Comparison of ENCODE assay signal across 8 mouse cellular contexts in genomic region chr6:142545132-142545531, GRCm38 (mm10). TPM values are rescaled to one million over a fixed set of nuclear protein-coding genes. Genes with fewer than 3 reads are reported as not detected.
DNase-seq lines count a peak whose midpoint lies in the region; ATAC-seq lines count a peak whose summit lies in the region.

No protein-coding gene starts in this region.

- H3K9me3 ChIP-seq in heart, embryonic 14.5 days (ENCODE audit: control insufficient read depth, low read length), result 0 out of 2 replicates have a peak, but pooled peaks cover 4% of the 10 kb centered on the region
- H3K9me3 ChIP-seq in limb, embryonic 12.5 days, result no peaks in the 10 kb centered on the region

- peak overlapping the region; percentile 29 for H3K4me2 ChIP-seq in heart, embryonic 14.5 days (ENCODE audit: low read length)
- peak overlapping the region; percentile 26 for H3K4me2 ChIP-seq in limb, embryonic 12.5 days

- peak overlapping the region; percentile 9 to 49; a peak in 2 of 4 replicates for H3K27ac ChIP-seq in heart, embryonic 14.5 days (replicated peaks in 1 of 2; ENCODE audit: control insufficient read depth in 1 of 2, insufficient read depth in 1 of 2, low read depth in 2 of 2, low read length in 2 of 2)
- no peak overlapping the region for H3K27ac ChIP-seq in limb, embryonic 12.5 days

- 44% methylated on average over 14 of the region's 14 CpGs for WGBS in heart, embryonic 14.5 days
- 52% methylated on average over 14 of the region's 14 CpGs for WGBS in limb, embryonic 12.5 days

- H3K4me1 ChIP-seq in heart, embryonic 14.5 days (ENCODE audit: control insufficient read depth in 2 of 2, insufficient read depth in 2 of 2, low read length in 2 of 2), result peaks cover 7 to 8% of the 10 kb centered on the region in 2 experiments
- no peaks in the 10 kb centered on the region for H3K4me1 ChIP-seq in limb, embryonic 12.5 days (replicated peaks)

- no peak overlapping the region for H3K4me3 ChIP-seq in heart, embryonic 14.5 days (ENCODE audit: control insufficient read depth in 1 of 2, insufficient read depth in 1 of 2, low read depth in 1 of 2, low read length in 2 of 2)
- H3K4me3 ChIP-seq in limb, embryonic 12.5 days (replicated peaks), result no peak overlapping the region

- peak; percentile 83; the same call in 1 of the 2 replicates for ATAC-seq in heart, embryonic 14.5 days (ENCODE audit: insufficient number of reproducible peaks, insufficient read depth, low FRiP score, low read depth)
- ATAC-seq in limb, embryonic 12.5 days (ENCODE audit: insufficient number of reproducible peaks, insufficient read depth, low FRiP score, low TSS enrichment, low read depth), result no peak

- H3K36me3 ChIP-seq in heart, embryonic 14.5 days (ENCODE audit: control insufficient read depth, insufficient read depth, low read length), result no peaks in the 10 kb centered on the region
- no peaks in the 10 kb centered on the region for H3K36me3 ChIP-seq in limb, embryonic 12.5 days

- no peaks in the 10 kb centered on the region for H3K27me3 ChIP-seq in heart, embryonic 14.5 days (ENCODE audit: control insufficient read depth, insufficient read depth, low read length)
- H3K27me3 ChIP-seq in limb, embryonic 12.5 days, result no peaks in the 10 kb centered on the region

- peak; percentile 17 for DNase-seq in adrenal gland, postnatal 14 days
- no peak for DNase-seq in adrenal gland, postnatal 36 days
- DNase-seq in ES-CJ7 (ENCODE audit: low read depth, low spot score), result peak; percentile 13
- no peak for DNase-seq in layer of hippocampus, adult 9-11 months
- no peak for DNase-seq in cerebellum, adult 9-11 months
- DNase-seq in thymus, postnatal 10 days (ENCODE audit: low spot score in 2 of 2), result no peak

- no peak overlapping the region for H3K9ac ChIP-seq in heart, embryonic 14.5 days (ENCODE audit: low read length)
- H3K9ac ChIP-seq in limb, embryonic 12.5 days (replicated peaks), result no peak overlapping the region

RNA-seq across cellular contexts. Expression of gene Kcnj8, which starts 26.3 kb away (rescaled TPM):
- total RNA-seq in adrenal gland, postnatal 14 days (2021), result 20.5 and 24.1 TPM in 2 replicates
- 10 to 100 TPM; 10.4 to 10.7 TPM for total RNA-seq in adrenal gland, postnatal 36 days (2021)
- 14.5 and 16.5 TPM in 2 replicates for polyA plus RNA-seq in heart, embryonic 14.5 days (2014; fragmentation: Nextera tagmentation; extraction: Ambion mirVana)
- 0.44 and 0.59 TPM in 2 replicates for polyA plus RNA-seq in limb, embryonic 12.5 days (2016; fragmentation: Nextera tagmentation; extraction: Ambion mirVana)

RNA-seq across cellular contexts. Expression of gene Ldhb, which starts 37.4 kb away (rescaled TPM):
- total RNA-seq in adrenal gland, postnatal 14 days (2021), result 446 and 476 TPM in 2 replicates
- total RNA-seq in adrenal gland, postnatal 36 days (2021), result 100 to 1,000 TPM; 184 to 196 TPM
- 1,520 and 1,540 TPM in 2 replicates for polyA plus RNA-seq in heart, embryonic 14.5 days (2014; fragmentation: Nextera tagmentation; extraction: Ambion mirVana)
- 480 and 486 TPM in 2 replicates for polyA plus RNA-seq in limb, embryonic 12.5 days (2016; fragmentation: Nextera tagmentation; extraction: Ambion mirVana)

Comparison
In these comparisons a context has a peak if more than half of its experiments do, and no peak if none do; other contexts are left out.
1. DNase-seq: peak in adrenal gland, postnatal 14 days (single experiment) and ES-CJ7 (single experiment); none in adrenal gland, postnatal 36 days (0 of 2), layer of hippocampus, adult 9-11 months (single experiment), cerebellum, adult 9-11 months (single experiment) and thymus, postnatal 10 days (0 of 2).